Mouse (Mus musculus) ES-E14 (cell line): ENCODE results near the gene D630023F18Rik. TPM values are rescaled to one million over a fixed set of nuclear protein-coding genes. Genes with fewer than 3 reads are reported as not detected.

Experiments used
- DNase-seq: peaks from one replicate; pipeline ENCODE4 v3.0.0-alpha.2; 2013; ENCODE audit warnings: low read depth, low spot score
- H3K27ac ChIP-seq: 2 replicates; pipeline ENCODE4 v1.5.1; 2012; ENCODE audit warnings: low read depth, mild to moderate bottlenecking, low read length, moderate library complexity, mixed read lengths; ENCODE audit not compliant: poor library complexity, insufficient read depth, severe bottlenecking
- H3K36me3 ChIP-seq: 2 replicates; pipeline ENCODE4 v1.6.1; 2012; ENCODE audit warnings: mild to moderate bottlenecking, low read length, moderate library complexity, mixed read lengths; ENCODE audit not compliant: control insufficient read depth, poor library complexity, insufficient read depth, severe bottlenecking
- H3K4me1 ChIP-seq, 2 experiments: fragments of 150-350 bp in 1 of 2; sonication (generic) in 1 of 2; 2 replicates each; pipeline ENCODE4 v1.6.1; 2012; ENCODE audit warnings: low read length in 2 of 2, mild to moderate bottlenecking in 1 of 2, mixed read lengths in 1 of 2; ENCODE audit not compliant: control insufficient read depth in 2 of 2, insufficient read depth in 2 of 2, poor library complexity in 1 of 2
- H3K4me3 ChIP-seq, 2 experiments: fragments of 150-350 bp in 1 of 2; sonication (generic) in 1 of 2; 2 replicates each; pipeline ENCODE4 v1.5.1; 2012; ENCODE audit warnings: low read length in 2 of 2, low read depth in 1 of 2, mild to moderate bottlenecking in 1 of 2, mixed read lengths in 1 of 2; ENCODE audit not compliant: insufficient read depth in 1 of 2, poor library complexity in 1 of 2, severe bottlenecking in 1 of 2
- H3K9ac ChIP-seq: 2 replicates; pipeline ENCODE4 v1.6.1; 2012; ENCODE audit warnings: low read depth, mild to moderate bottlenecking, low read length, mixed read lengths; ENCODE audit not compliant: poor library complexity, insufficient read depth, severe bottlenecking
- H3K9me3 ChIP-seq: fragments of 150-350 bp; sonication (generic); 2 replicates; pipeline ENCODE4 v1.6.1; 2012; ENCODE audit warnings: low read depth, mild to moderate bottlenecking, low read length; ENCODE audit not compliant: control insufficient read depth, insufficient read depth
- CHD2 ChIP-seq: IDR thresholded peaks from 2 replicates; pipeline ENCODE4 v1.6.1; 2014; ENCODE audit warnings: mild to moderate bottlenecking, low read depth, low read length, inconsistent platforms
- HCFC1 ChIP-seq: IDR thresholded peaks from 2 replicates; pipeline ENCODE4 v1.6.1; 2012; ENCODE audit warnings: low read length, inconsistent platforms, borderline replicate concordance; ENCODE audit not compliant: insufficient read depth
- MAFK ChIP-seq: IDR thresholded peaks from 2 replicates; pipeline ENCODE4 v1.6.1; 2014; ENCODE audit warnings: mild to moderate bottlenecking, low read depth, low read length, inconsistent platforms; ENCODE audit not compliant: insufficient read depth
- ZC3H11A ChIP-seq: IDR thresholded peaks from 2 replicates; pipeline ENCODE4 v1.6.1; 2012; ENCODE audit warnings: low read depth, mild to moderate bottlenecking, inconsistent platforms, low read length, borderline replicate concordance
- ZNF384 ChIP-seq: IDR thresholded peaks from 2 replicates; pipeline ENCODE4 v1.6.1; 2012; ENCODE audit warnings: low read depth, low read length, inconsistent platforms
- in situ Hi-C, 2 experiments: fragments of 600-800 bp; cut with MboI; formaldehyde crosslinking; loops; one replicate each; pipeline ENCODE4 v1.15.1; 2025; ENCODE audit warnings: low sequenced_read_pairs in 2 of 2, inconsistent platforms in 1 of 2; ENCODE audit not compliant: unreplicated experiment in 2 of 2
- total RNA-seq: library from RNA; depleted of rRNA; stranded (reverse); fragments of 300-350 nt; gene quantifications from 2 replicates; pipeline ENCODE4 v1.2.3, GENCODE M21; 2012

Gene D630023F18Rik
- total RNA-seq, 1 experiment, result 4.7 TPM

GRCm38 (mm10) chr1:65096953-65097352 lies 26.1 kb downstream of the D630023F18Rik start:
- no peaks in the 10 kb centered on the region for H3K4me1 ChIP-seq
- no peak for TF ChIP-seq ZC3H11A
- TF ChIP-seq HCFC1, result no peak
- no peak for TF ChIP-seq CHD2
- no peak for TF ChIP-seq ZNF384
- no peak for TF ChIP-seq MAFK
- H3K9ac ChIP-seq, result no peak overlapping the region
- H3K36me3 ChIP-seq, result no peaks in the 10 kb centered on the region
- in situ Hi-C loops, result no loop called here
- no peak overlapping the region for H3K4me3 ChIP-seq
- H3K9me3 ChIP-seq, result no peaks in the 10 kb centered on the region
- no peak overlapping the region for H3K27ac ChIP-seq
- DNase-seq, result no peak

GRCm38 (mm10) chr1:65091566-65091965 lies 31.4 kb downstream of the D630023F18Rik start:
- Histone ChIP-seq H3K36me3 (no peaks in the 10 kb centered on the region), H3K9ac (no peak overlapping the region), H3K4me3 (no peak overlapping the region), H3K9me3 (no peaks in the 10 kb centered on the region), H3K4me1 (no peaks in the 10 kb centered on the region), H3K27ac (no peak overlapping the region)
- TF ChIP-seq ZNF384 (no peak), CHD2 (no peak), HCFC1 (no peak), MAFK (no peak), ZC3H11A (no peak)
- DNase-seq, result no peak
- in situ Hi-C loops, result no loop called here

GRCm38 (mm10) chr1:65090370-65090769 lies 32.6 kb downstream of the D630023F18Rik start:
- DNase-seq, result no peak
- in situ Hi-C loops, result no loop called here

GRCm38 (mm10) chr1:65088567-65089356 lies 34.3 kb downstream of the D630023F18Rik start:
- Histone ChIP-seq H3K9ac (no peak overlapping the region), H3K4me3 (no peak overlapping the region), H3K27ac (no peak overlapping the region), H3K9me3 (no peaks in the 10 kb centered on the region), H3K4me1 (no peaks in the 10 kb centered on the region), H3K36me3 (no peaks in the 10 kb centered on the region)
- DNase-seq, result no peak
- TF ChIP-seq ZNF384, result no peak
- no peak for TF ChIP-seq CHD2
- TF ChIP-seq MAFK, result no peak
- TF ChIP-seq ZC3H11A, result no peak
- no peak for TF ChIP-seq HCFC1
- in situ Hi-C loops, result no loop called here

More at GRCm38 (mm10) chr1:65090370-65090769, 32.6 kb downstream of the D630023F18Rik start:
- Histone ChIP-seq H3K4me1 (no peaks in the 10 kb centered on the region), H3K9me3 (no peaks in the 10 kb centered on the region), H3K9ac (no peak overlapping the region), H3K36me3 (no peaks in the 10 kb centered on the region), H3K4me3 (no peak overlapping the region), H3K27ac (no peak overlapping the region)
- TF ChIP-seq MAFK (no peak), ZNF384 (no peak), ZC3H11A (no peak), HCFC1 (no peak), CHD2 (no peak)

GRCm38 (mm10) chr1:65082188-65082587 lies 40.8 kb downstream of the D630023F18Rik start, which contains the start of gene Crygb:
Gene Crygb (minus strand): TSS chr1:65082288.
- H3K4me3 ChIP-seq, result peak within 1 kb of the TSS in 1 of 2 experiments; percentile 46; a peak in 2 of 4 replicates
- H3K36me3 ChIP-seq, result no peaks in the 10 kb centered on the region
- DNase-seq, result no peak
- no peak within 1 kb of the TSS for H3K9ac ChIP-seq
- H3K9me3 ChIP-seq, result no peaks in the 10 kb centered on the region
- H3K4me1 ChIP-seq, result no peaks in the 10 kb centered on the region
- no peak for TF ChIP-seq ZNF384
- no peak within 1 kb of the TSS for H3K27ac ChIP-seq
- in situ Hi-C loops, result no loop called here
